Mouse (Mus musculus) testis, postnatal 10 days (tissue): Measurements from ENCODE around the gene Mysm1.

Experiments
- DNase-seq: peaks from one replicate; pipeline ENCODE4 v3.0.0; 2021; ENCODE audit warnings: low spot score

The Mysm1 gene

GRCm38 (mm10) chr4:94978590-94979499, at the start of gene Mysm1:
Gene Mysm1, minus strand, starts transcription at chr4:94979100.
- peak; percentile 97 for DNase-seq

DNA sequence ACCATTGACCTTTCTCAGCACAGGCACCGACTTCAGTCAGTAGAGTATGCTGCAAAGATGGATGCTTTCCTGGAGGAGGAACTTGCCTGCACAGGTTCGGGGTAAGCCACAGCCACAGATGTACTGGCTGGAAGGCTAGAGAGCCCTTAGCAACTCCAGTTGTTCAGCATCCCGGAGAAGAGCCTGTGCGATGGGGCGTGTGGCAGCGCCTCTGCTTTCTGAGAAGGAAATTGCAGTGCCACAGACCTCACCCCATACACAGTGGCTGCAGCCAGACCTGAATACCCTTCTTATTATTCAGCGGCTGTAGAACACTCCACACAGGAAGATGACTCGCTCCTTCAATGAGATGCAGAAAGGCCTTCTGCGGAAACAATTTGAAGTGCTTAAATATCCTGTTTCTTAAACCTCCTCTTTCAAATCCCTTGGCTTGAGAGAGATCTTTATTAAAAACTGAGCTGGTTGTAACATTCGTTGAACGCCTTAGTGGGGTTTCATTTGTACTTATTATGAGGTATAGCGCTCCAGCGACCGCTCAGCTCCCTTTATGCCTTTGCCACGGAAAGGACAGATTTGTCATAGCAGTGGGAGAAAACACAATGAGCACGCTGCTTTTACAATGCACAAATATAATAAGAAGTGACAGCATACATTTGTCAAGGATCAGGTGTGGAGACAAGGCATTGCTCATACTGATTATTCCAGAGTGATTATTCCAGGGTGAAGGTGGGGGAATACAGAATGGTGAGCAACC, 47.1 kb upstream of the Mysm1 start:
- DNase-seq, result no peak

GRCm38 (mm10) chr4:95023350-95023953, 44.6 kb upstream of the Mysm1 start:
- no peak for DNase-seq

GRCm38 (mm10) chr4:95021649-95022637, 43.0 kb upstream of the Mysm1 start:
- DNase-seq, result no peak

DNA sequence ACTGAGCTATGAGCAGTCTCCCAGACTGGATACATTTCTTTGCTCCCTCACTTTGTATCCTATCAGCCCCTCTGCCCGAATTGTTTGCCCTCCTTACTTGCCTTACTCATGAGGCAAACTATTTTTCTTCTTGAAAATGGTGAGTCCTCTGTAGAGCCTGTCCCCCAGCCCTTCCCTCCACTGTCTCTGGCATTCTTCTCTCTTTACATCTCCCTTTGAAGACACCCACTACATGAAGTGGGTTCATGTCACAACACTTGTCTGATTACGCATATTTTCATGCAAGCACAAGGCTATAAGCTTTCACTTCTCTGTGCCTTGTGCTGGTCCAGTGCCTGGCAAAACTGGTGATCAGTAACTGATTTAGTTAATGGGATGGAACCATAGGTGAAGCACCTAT, 41.3 kb upstream of the Mysm1 start:
- DNase-seq, result no peak

DNA sequence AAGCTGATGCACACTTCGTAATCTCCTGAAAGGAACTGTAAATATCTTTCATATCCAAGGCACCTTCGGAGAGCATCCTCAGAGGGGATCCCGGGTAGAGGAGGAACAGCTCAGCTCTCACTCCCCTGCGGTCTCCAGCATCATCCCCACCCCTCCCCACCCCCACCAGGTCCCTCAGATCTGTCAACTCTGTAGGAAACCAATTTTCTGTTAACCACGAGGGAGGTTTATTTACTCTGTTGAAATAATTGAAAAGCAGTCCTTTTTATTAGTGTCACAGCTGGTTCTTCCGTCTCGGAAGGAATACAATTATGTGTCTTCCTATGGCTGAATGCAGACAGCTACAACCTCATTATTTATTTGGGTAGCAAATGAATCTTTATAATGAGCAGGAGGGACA, 39.3 kb upstream of the Mysm1 start:
- DNase-seq, result no peak

DNA sequence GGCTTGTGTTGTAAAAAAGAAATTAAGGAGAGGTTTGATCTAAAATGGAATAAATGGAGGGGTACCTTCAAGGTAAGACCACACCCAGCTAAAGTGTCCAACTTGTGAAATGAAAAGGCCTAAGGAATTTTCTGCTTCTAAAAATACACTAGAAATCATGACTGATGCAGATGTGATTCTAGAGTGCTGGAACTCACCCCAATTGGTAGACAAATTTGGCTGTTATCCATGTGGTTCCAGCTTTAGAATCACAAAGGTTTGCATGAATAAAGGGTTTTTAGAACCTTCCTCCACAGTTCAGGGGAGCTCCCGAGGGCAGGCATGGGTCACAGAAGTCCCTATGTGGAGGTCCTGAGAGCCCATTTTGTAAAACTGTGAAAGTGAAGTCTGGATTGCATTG, 33.8 kb upstream of the Mysm1 start:
- DNase-seq, result no peak

- DNase-seq, result no peak
Measured at GRCm38 (mm10) chr4:95012256-95012655, 33.4 kb upstream of the Mysm1 start.

GRCm38 (mm10) chr4:95008175-95009057, 29.5 kb upstream of the Mysm1 start:
- peak; percentile 87 for DNase-seq

- DNase-seq, result no peak
Measured at GRCm38 (mm10) chr4:95007759-95008158, 28.9 kb upstream of the Mysm1 start.

DNA sequence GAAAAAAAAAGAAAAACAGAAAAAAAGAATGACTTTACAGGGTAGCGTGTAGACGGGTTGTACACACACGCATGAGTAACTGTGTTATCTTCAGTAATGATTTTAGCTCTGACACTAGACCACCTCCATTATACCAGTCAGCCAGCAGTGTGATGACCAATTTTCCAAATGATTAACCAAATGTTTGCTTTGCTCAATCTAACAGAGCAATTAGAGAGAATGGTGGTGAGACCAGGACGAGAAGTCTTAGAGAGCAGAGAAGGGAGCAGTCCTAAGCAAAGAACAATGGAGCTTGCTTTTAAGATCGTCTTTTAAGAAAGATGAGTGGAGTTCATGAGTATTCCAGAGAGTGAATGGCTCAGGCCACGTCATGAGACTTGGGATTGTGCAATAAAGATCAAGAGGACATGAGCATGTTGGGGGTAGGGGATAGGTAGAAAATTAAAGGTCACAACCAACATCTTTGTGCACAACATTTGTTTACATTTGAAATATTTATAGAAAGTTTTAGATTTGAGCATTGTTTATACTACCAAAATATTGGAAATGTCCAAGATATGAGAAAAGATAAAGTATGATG, 26.4 kb upstream of the Mysm1 start:
- DNase-seq, result no peak

DNA sequence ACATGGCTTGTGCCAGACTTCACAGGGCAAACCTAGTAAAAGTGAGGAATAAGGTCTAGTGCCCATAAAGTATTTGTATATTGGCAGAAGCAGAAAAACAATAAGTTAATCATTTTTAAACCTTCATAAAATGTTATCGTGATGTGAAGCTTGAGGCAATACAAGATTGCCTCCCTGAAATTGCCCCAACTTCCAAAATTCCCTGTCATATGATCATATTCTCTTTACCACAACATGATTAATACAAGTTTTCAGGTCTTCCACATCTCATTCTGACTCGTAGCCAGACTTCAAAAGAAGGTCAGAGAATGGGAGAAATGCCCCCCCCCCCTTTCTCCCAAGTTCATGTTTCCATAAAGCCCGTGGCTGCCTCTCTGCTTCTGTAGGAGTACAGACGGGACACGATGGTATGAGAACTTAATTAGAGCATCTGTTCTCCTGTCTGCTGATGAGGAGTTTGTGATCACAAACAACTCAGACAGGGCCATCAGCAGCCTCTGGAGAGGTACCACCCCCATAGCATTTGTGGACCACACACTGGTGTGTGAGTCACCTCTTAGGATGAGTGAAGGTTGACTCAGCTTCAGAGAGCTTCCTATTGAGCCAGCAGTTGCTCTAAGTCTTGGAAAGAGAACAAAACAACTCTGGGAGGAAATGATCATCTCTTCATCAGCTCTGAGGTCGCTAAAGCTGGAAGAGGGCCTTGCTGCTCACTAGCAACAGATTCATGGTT, 22.3 kb upstream of the Mysm1 start:
- no peak for DNase-seq

GRCm38 (mm10) chr4:95000147-95000546, 21.2 kb upstream of the Mysm1 start:
- DNase-seq, result no peak

DNA sequence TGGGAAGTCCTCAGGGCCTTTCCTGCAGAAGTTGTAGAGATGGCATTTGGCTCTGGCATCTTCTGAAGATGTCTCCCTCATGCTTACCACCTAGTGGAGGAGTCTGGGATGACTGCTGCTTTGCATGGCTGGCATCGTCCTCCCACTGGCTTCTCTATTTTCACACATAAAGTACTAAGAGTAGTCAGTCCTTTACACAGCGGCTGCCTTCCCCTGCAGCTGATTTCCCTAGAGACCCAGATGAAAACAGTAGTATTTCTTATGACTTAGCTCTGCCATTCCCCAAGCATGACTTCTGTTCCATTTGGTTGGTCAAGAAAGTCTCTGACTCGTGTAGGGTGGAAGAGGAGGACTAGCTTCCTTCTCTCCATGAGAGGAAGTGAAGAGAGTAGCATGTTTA, 20.3 kb upstream of the Mysm1 start:
- DNase-seq, result no peak

GRCm38 (mm10) chr4:94995862-94996261, 17.0 kb upstream of the Mysm1 start:
- no peak for DNase-seq

- DNase-seq, result no peak
Measured at GRCm38 (mm10) chr4:94990204-94990603, 11.3 kb upstream of the Mysm1 start.

GRCm38 (mm10) chr4:94987725-94988124, 8.8 kb upstream of the Mysm1 start:
- no peak for DNase-seq

- DNase-seq, result no peak
Measured at GRCm38 (mm10) chr4:94979500-94979915, 608 bp upstream of the Mysm1 start.

GRCm38 (mm10) chr4:94973321-94973720, 5.6 kb downstream of the Mysm1 start:
- no peak for DNase-seq
